8 mouse cellular contexts compared by ENCODE assay signal in the genomic region with DNA sequence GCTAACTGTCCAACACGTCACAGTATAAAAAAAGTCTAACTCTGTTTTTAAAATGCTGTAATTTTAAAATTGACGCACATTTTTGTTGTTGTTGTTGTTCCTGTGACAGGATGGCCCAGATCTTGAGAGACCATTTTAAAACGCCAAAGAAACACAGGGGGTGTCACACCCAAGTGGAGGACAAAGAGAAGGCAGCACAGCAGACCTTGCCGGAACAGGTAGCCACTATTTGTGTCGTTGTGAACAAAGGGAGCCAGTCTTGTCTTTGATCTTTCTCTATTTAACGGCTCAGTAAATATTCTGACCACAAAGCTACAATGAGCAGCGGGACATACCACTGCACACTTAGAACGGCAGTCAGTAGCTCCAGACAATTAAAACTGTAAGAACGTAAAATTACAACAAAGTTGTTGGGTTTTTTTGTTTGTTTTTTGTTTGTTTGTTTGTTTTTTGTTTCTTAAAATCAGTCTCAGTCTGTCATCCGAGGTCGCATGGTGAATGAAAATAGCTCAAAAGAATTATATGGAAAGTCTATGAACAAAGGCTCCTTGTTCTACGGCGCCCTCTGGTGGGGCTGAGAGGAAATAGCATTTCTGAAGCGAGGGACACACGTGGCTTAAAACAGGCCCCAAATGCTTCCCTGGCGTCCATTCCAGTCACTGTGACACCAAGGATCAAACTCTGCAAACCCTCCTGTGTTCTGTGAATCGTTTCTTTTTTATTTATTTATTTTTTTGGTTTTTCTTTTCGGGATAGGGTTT. TPM values are rescaled to one million over a fixed set of nuclear protein-coding genes. Genes with fewer than 3 reads are reported as not detected.
DNase-seq lines count a peak whose midpoint lies in the region; ATAC-seq and TF ChIP-seq lines count a peak whose summit lies in the region.

No protein-coding gene starts in this region.

- TF ChIP-seq CTCF in forebrain, postnatal 0 days (IDR thresholded peaks at IDR 0.05; ENCODE audit: low read depth) = peak; percentile 94

- peaks cover 36% of the 10 kb centered on the region for H3K4me1 ChIP-seq in forebrain, postnatal 0 days (ENCODE audit: insufficient read depth)
- H3K4me1 ChIP-seq in lung, embryonic 15.5 days = peaks cover 19% of the 10 kb centered on the region

- peak overlapping the region; percentile 91 for H3K27ac ChIP-seq in forebrain, postnatal 0 days (ENCODE audit: low read depth, low read length)
- peak overlapping the region; percentile 79 for H3K27ac ChIP-seq in lung, embryonic 15.5 days

- WGBS in forebrain, postnatal 0 days = under 1% methylated on average over 18 of the region's 18 CpGs
- WGBS in lung, embryonic 15.5 days = 1% methylated on average over 18 of the region's 18 CpGs

- H3K4me3 ChIP-seq in forebrain, postnatal 0 days (ENCODE audit: low read depth, low read length) = peak overlapping the region; percentile 32
- H3K4me3 ChIP-seq in lung, embryonic 15.5 days = peak overlapping the region; percentile 32

- no peaks in the 10 kb centered on the region for H3K9me3 ChIP-seq in forebrain, postnatal 0 days (ENCODE audit: low read length)
- H3K9me3 ChIP-seq in lung, embryonic 15.5 days = no peaks in the 10 kb centered on the region

- peak overlapping the region; percentile 59 for H3K4me2 ChIP-seq in forebrain, postnatal 0 days (ENCODE audit: low read depth)
- H3K4me2 ChIP-seq in lung, embryonic 15.5 days = peak overlapping the region; percentile 62

- no peaks in the 10 kb centered on the region for H3K36me3 ChIP-seq in forebrain, postnatal 0 days (ENCODE audit: insufficient read depth)
- no peaks in the 10 kb centered on the region for H3K36me3 ChIP-seq in lung, embryonic 15.5 days

- DNase-seq in ES-CJ7 (ENCODE audit: low read depth, low spot score) = peak; percentile 73
- DNase-seq in cerebellum, adult 18-20 months = peak; percentile 85
- peak; percentile 92 for DNase-seq in forebrain, postnatal 0 days
- peak; percentile 86 for DNase-seq in heart, postnatal 4 days
- DNase-seq in layer of hippocampus, adult 8-10 months (ENCODE audit: low spot score in 2 of 2) = peak; percentile 82 to 83
- peak; percentile 40 for DNase-seq in ovary, adult 18-20 months (ENCODE audit: low spot score)
- DNase-seq in thymus, postnatal 0 days (ENCODE audit: low spot score) = peak; percentile 79

- ATAC-seq in forebrain, postnatal 0 days = peak; percentile 8; the same call in 1 of the 2 replicates
- peak; percentile 47; the same call in 1 of the 2 replicates for ATAC-seq in lung, embryonic 15.5 days (ENCODE audit: borderline replicate concordance, extremely low read depth, low FRiP score, low TSS enrichment)

- H3K9ac ChIP-seq in forebrain, postnatal 0 days = peak overlapping the region; percentile 63
- H3K9ac ChIP-seq in lung, embryonic 15.5 days = peak overlapping the region; percentile 32

- no peaks in the 10 kb centered on the region for H3K27me3 ChIP-seq in forebrain, postnatal 0 days (ENCODE audit: insufficient read depth, low read length)
- no peaks in the 10 kb centered on the region for H3K27me3 ChIP-seq in lung, embryonic 15.5 days

RNA-seq across cellular contexts. Expression of gene T2, which starts 16.7 kb away (rescaled TPM):
- 0.69 and 1.8 TPM in 2 replicates for total RNA-seq in forebrain, postnatal 0 days (2014; rRNA removed)
- polyA plus RNA-seq in forebrain, postnatal 0 days (2015; fragmentation: Nextera tagmentation; extraction: Ambion mirVana) = 0.51 and 0.60 TPM in 2 replicates
- total RNA-seq in heart, postnatal 4 days (2021) = under 1 TPM; 0.48 to 0.56 TPM
- total RNA-seq in layer of hippocampus, adult 8-10 months (2022) = 1 to 10 TPM in 3 of 4 experiments, under 1 TPM in 1; 0.96 to 1.7 (median 1.3) TPM
- polyA plus RNA-seq in lung, embryonic 15.5 days (2015; fragmentation: Nextera tagmentation; extraction: Ambion mirVana) = 0.26 and 0.68 TPM in 2 replicates
- 0.19 and 0.27 TPM in 2 replicates for polyA plus RNA-seq in thymus, postnatal 0 days (2015; fragmentation: Nextera tagmentation; extraction: Ambion mirVana)

RNA-seq across cellular contexts. Expression of gene Prr18, which starts 35.2 kb away (rescaled TPM):
- total RNA-seq in forebrain, postnatal 0 days (2014; rRNA removed) = 22.8 and 24.0 TPM in 2 replicates
- 11.1 and 15.6 TPM in 2 replicates for polyA plus RNA-seq in forebrain, postnatal 0 days (2015; fragmentation: Nextera tagmentation; extraction: Ambion mirVana)
- total RNA-seq in heart, postnatal 4 days (2021) = under 1 TPM; 0.17 to 0.18 TPM
- 10 to 100 TPM; 20.0 to 30.2 (median 27.0) TPM for total RNA-seq in layer of hippocampus, adult 8-10 months (2022)
- polyA plus RNA-seq in lung, embryonic 15.5 days (2015; fragmentation: Nextera tagmentation; extraction: Ambion mirVana) = 1.7 TPM in 2 replicates
- polyA plus RNA-seq in thymus, postnatal 0 days (2015; fragmentation: Nextera tagmentation; extraction: Ambion mirVana) = 0.07 and 0.18 TPM in 2 replicates

Comparison
In these comparisons a context has a peak if more than half of its experiments do, and no peak if none do; other contexts are left out.
1. Peak in every context shown above with its lines: DNase-seq, ATAC-seq, H3K4me3 ChIP-seq and H3K27ac ChIP-seq.
2. DNase-seq: peak in every context shown above with its lines; median percentile 92 in forebrain, postnatal 0 days; 86 in heart, postnatal 4 days; 85 in cerebellum, adult 18-20 months; 82 in layer of hippocampus, adult 8-10 months; 79 in thymus, postnatal 0 days; 73 in ES-CJ7; 40 in ovary, adult 18-20 months.
3. RNA of gene Prr18, which starts 35.2 kb away (total RNA-seq): 20.0 to 30.2 TPM in layer of hippocampus, adult 8-10 months and 22.8 to 24.0 TPM in forebrain, postnatal 0 days; 0.17 to 0.18 TPM in heart, postnatal 4 days; every median in the first group is over 10 times any median in the second.